Mouse (Mus musculus): ENCODE data around the gene Noc3l.

The Noc3l gene

GRCm38 (mm10) chr19:38818766-38819426 is at the start of gene Noc3l:
Gene Noc3l (minus strand): TSS chr19:38819237.
- DNase-seq (ENCODE audit: low spot score) = peak; percentile 96

GRCm38 (mm10) chr19:38862523-38862922 is 43.5 kb upstream of the Noc3l start:
- DNase-seq (ENCODE audit: low spot score) = no peak

- DNase-seq (ENCODE audit: low spot score) = no peak
Measured at GRCm38 (mm10) chr19:38858224-38858623, 39.2 kb upstream of the Noc3l start.

- no peak for DNase-seq (ENCODE audit: low spot score)
Measured at GRCm38 (mm10) chr19:38846373-38846772, 27.3 kb upstream of the Noc3l start.

- no peak for DNase-seq (ENCODE audit: low spot score)
Measured at GRCm38 (mm10) chr19:38844817-38845216, 25.8 kb upstream of the Noc3l start.

GRCm38 (mm10) chr19:38837171-38837641 is 18.2 kb upstream of the Noc3l start:
- peak; percentile 45 for DNase-seq (ENCODE audit: low spot score)

- DNase-seq (ENCODE audit: low spot score) = peak; percentile 91
Measured at GRCm38 (mm10) chr19:38836438-38837170, 17.6 kb upstream of the Noc3l start, which contains the start of gene Tbc1d12. Gene Tbc1d12 (plus strand): TSS chr19:38836579.

- no peak for DNase-seq (ENCODE audit: low spot score)
Measured at GRCm38 (mm10) chr19:38836084-38836437, 17.0 kb upstream of the Noc3l start.

- DNase-seq (ENCODE audit: low spot score) = no peak
Measured at GRCm38 (mm10) chr19:38833224-38833623, 14.2 kb upstream of the Noc3l start.

- no peak for DNase-seq (ENCODE audit: low spot score)
Measured at GRCm38 (mm10) chr19:38820186-38820804, 1.3 kb upstream of the Noc3l start.

GRCm38 (mm10) chr19:38819427-38819802 is 378 bp upstream of the Noc3l start:
- DNase-seq (ENCODE audit: low spot score) = no peak

- no peak for DNase-seq (ENCODE audit: low spot score)
Measured at GRCm38 (mm10) chr19:38818191-38818590, 846 bp downstream of the Noc3l start.

GRCm38 (mm10) chr19:38798801-38799200 is 20.2 kb downstream of the Noc3l start:
- no peak for DNase-seq (ENCODE audit: low spot score)

GRCm38 (mm10) chr19:38798291-38798690 is 20.7 kb downstream of the Noc3l start:
- DNase-seq (ENCODE audit: low spot score) = no peak

- no peak for DNase-seq (ENCODE audit: low spot score)
Measured at GRCm38 (mm10) chr19:38796546-38796945, 22.5 kb downstream of the Noc3l start.

- DNase-seq (ENCODE audit: low spot score) = no peak
Measured at GRCm38 (mm10) chr19:38793563-38794045, 25.4 kb downstream of the Noc3l start.

- DNase-seq (ENCODE audit: low spot score) = no peak
Measured at GRCm38 (mm10) chr19:38787756-38788155, 31.3 kb downstream of the Noc3l start.

- DNase-seq (ENCODE audit: low spot score) = no peak
Measured at GRCm38 (mm10) chr19:38783542-38783941, 35.5 kb downstream of the Noc3l start.

GRCm38 (mm10) chr19:38778805-38779204 is 40.2 kb downstream of the Noc3l start:
- DNase-seq (ENCODE audit: low spot score) = peak; percentile 25

GRCm38 (mm10) chr19:38775548-38775947 is 43.5 kb downstream of the Noc3l start:
- peak; percentile 41 for DNase-seq (ENCODE audit: low spot score)

- no peak for DNase-seq (ENCODE audit: low spot score)
Measured at GRCm38 (mm10) chr19:38766306-38766705, 52.7 kb downstream of the Noc3l start.

- no peak for DNase-seq (ENCODE audit: low spot score)
Measured at GRCm38 (mm10) chr19:38760441-38760840, 58.6 kb downstream of the Noc3l start.

All from ovary, postnatal 14 days (tissue).